Mouse (Mus musculus) stomach, postnatal 0 days (tissue): Measurements from ENCODE around the gene Notch4.

ENCODE experiments used
- CTCF ChIP-seq: IDR thresholded peaks from 2 replicates; pipeline ENCODE4 v1.5.1; 2016; ENCODE audit warnings: antibody characterized with exemption, low read depth, mild to moderate bottlenecking, moderate library complexity
- EP300 ChIP-seq: optimal IDR thresholded peaks from 2 replicates; pipeline ENCODE3; 2016; ENCODE audit warnings: antibody characterized with exemption

- no peak for TF ChIP-seq CTCF
- no peak for TF ChIP-seq EP300
Measured at GRCm38 (mm10) chr17:34591029-34591993, 27.2 kb downstream of the Notch4 start, which contains the start of gene Pbx2.
